Mouse (Mus musculus): Measurements from ENCODE around the gene Spock1.

Spock1 gene

DNA sequence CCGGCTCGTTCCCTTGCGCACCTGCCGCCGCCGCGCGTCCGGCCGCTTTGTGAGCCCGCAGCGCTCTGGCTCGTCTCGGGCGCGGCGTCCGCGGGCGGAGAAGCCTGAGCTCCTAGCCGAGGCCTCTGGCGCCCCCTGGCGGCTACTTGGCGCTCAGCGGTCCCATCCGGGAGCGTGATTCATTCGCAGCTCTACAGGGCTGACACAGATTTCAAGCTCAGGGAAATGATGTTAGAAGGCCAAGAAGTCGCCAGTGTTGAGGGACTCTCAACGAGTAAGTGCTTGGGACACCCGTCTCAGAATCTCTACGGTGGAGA lies at the start of gene Spock1:
Gene Spock1, minus strand, starts transcription at position 67 of the 317 bp plus-strand sequence.
- peak; percentile 90 for DNase-seq (ENCODE audit: low read depth, low spot score)

DNA sequence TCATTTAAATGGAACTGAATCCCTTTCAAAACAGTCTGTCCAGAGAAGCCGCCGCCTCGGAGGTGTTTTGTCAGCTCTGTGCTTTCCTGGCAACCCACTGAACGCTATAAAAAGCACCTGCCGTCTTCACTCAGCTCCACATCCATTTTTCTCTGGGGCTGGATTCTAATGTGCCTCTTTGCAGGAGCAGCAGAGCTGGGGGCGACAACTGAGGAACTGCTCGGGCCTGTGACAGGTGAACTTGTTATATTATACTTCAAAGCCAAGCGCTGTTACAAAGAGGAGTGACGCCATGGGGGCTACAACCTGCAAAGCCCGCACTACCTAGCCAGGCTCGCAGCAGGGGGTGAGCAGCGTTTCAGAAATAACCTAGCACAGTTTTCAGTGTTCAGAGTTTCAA lies 42.0 kb upstream of the Spock1 start:
- DNase-seq (ENCODE audit: low read depth, low spot score) = no peak

DNA sequence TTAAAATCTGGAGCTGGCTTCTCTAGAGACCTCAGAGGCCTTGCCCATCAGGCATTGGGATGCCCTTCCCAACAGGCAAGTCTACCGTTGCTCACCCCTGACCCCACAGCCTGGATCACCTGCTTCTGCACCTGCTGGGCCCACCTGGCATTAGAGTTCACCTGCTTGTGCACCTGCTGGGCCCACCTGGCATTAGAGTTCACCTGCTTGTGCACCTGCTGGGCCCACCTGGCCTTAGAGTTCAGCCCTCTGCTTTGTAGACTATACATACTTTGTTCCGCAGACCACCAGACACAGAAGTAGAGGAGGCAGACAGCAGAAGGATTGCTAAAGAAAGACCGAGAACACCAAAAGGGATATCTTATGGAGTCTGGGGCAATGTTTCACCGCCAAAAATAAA lies 41.4 kb upstream of the Spock1 start:
- no peak for DNase-seq (ENCODE audit: low read depth, low spot score)

DNA sequence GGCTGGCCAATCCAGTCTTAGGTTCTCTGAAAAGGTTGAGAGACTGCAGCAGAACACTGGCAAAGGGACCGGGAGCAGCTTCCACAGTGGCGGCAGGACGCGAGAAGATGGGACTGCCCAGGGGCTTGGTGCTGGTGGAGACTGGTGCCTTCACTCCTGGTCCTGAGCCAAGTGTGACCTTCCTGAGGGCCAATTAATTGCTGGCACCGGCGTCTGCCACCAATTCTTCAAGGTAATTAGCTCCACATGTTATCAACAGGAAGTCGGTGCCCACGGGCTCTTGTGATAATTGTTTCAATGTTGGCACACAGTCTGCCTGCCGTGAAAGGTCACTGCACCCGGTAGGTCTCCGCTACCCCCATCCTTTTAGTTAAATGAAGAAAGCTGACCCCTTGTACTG lies 37.1 kb upstream of the Spock1 start:
- no peak for DNase-seq (ENCODE audit: low read depth, low spot score)

DNA sequence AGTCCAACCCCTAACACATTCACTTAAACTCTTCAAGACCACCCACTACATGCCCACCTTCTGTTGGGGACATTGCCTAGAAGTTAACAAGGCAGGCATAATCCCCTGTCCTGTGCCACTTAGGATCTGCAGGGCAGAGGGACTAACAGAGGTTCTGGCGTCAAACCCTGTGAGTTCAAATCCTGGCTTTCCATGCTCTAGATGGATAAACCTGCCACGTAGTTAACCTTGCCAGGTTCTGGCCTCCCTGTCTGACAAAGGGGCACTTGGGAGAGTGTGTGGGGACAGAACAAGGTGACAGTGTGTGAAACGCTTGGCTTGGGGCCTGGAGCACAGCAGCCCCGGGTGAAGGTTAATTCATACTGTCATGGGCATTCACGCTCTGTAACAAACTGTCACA lies 36.3 kb upstream of the Spock1 start:
- no peak for DNase-seq (ENCODE audit: low read depth, low spot score)

DNA sequence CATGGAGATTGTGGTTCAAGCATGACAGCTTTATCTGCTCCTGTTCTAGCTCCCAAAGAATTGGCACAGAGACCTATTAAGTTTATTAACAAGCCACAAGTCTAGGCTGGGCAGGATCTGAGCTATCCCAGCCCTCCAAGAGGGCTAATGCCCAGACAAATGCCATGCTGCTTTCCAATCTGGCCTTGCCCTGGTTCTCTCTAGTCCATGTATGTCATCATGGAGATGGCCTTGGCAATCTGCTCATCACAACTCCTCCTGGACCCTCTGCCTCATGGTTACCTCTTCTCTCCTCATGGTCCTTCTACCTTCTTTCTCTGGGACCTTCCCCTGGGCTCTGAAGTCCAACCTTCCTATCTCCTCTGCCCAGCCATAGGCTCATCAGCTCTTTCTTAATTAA lies 35.8 kb upstream of the Spock1 start:
- DNase-seq (ENCODE audit: low read depth, low spot score) = no peak

DNA sequence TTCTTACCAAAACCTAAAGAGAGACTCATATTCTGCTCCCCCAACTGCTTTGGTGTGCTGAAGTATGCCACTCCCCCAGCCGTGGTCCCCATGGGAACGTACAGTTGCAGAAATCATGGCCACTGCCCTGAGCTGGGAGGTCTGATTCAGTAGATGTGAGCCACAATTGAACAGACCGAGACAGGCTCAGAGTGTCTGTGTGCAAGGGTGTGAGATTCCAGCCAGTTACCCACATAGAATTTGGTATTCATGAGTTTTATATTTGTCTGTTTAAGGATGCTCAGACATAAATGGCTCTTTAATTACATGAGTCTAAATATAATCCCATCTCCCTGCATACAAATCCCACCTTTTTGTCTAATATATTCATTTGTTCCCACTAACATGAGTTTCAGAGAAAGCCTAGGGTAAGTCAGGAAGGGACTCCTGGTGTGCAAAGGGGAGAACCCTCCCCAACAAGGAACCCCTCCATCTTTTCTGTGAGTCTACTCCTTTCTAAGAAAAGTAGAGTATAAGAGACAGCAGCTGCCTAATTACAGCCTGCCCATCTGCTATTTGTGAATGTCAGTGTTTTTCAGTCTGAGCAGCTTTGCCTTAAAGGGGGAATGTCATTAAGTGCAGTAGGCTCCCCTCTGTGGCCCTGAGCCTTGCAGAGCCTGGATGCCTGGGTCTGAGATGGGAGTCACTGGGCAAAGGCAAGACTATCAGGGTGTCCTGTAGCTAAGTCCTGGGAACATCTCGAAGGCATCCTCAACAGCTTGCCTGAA lies 29.5 kb upstream of the Spock1 start:
- no peak for DNase-seq (ENCODE audit: low read depth, low spot score)

DNA sequence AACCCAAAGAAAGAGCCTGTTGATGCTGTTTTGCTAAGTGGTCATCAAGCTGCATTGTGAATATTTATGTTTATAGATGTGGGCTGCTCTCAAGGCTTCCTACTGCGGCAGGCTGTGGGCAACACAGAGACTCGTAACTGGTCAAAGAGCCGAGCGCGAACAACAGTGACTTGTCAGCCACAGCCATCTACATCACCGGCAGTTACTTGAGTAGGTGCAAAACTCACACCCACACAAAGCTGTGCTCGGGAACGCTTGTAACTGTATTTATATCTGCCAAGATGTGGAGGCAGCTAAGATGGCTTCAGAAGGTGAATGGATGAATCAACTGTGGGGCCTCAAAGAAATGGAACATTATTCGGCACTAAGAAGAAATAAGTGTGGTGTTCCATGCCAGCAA lies 23.9 kb upstream of the Spock1 start:
- DNase-seq (ENCODE audit: low read depth, low spot score) = no peak

DNA sequence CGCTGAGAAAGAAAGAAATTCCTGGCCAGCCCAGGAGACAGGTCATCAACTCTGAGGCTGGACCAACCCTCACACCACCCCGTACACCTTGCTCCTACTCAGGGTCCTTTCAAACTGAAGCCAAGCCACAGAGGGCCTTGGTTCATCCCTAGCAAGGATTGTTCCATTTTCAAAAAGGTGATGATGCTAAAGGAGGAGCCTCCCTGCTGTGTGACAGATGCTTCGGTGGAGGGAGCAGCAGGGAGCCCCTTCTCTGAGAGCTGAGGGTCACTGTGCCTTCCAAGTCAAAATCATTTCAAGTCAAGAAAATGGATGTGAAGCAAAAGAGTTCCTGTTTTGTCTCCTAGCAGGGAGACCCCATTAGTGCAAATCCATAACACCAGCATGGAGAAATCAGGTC lies 23.2 kb upstream of the Spock1 start:
- no peak for DNase-seq (ENCODE audit: low read depth, low spot score)

DNA sequence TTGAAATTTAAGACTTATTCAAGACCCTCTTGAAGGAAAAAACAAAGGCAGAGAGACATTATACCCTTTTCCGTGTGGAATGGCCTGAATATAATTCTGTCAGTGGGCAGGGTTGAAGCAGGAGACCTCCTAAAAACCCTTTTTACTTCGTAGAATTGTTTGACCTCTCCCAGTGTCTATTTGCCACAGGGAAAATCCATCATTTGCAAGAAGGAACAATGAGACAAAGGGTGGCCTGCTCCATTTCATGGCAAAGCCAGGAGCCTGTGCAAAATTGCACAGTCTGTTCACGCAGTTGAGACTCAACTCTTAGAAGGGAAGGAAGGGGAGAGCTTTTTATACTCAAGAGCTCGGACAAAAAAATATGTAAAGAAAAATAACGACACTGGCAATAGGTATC lies 22.6 kb upstream of the Spock1 start:
- peak; percentile 55 for DNase-seq (ENCODE audit: low read depth, low spot score)

DNA sequence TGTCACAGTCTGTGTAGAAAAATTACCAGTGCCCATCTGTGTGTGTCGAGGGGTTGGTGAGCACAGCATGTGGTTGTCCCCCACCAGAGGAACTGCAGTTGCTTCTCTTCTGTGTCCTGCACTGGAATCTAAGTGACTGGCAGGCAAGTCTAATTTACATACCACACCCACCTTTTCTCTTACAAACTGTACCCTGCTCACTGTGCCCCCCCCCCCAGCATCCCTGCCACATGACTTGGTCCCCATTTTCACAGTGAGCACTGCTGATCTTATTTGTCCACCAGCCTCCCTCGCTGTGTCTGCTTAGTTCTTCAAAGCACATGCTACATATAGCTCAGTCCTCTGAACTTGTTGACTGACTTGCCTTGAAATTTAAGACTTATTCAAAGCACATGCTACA lies 22.2 kb upstream of the Spock1 start:
- peak; percentile 52 for DNase-seq (ENCODE audit: low read depth, low spot score)

DNA sequence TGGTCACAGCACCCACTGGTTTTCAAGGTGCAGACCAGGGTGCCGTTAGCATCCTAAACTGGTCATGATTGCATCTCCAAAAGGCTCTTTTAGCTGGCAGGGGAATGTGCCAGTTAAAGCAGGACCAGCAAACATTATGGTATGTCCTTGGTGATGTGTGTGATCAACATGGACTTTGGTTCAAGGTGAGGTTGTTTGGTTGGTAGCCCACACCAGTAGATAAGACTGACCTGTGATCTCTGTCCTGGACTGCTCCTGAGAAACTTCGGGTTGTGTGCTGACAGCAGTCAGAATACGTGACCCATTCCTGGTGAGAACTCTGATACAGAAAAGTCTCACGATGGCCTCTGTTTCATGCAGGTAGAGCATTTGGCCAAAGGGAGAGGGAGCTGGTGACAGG lies 11.8 kb upstream of the Spock1 start:
- no peak for DNase-seq (ENCODE audit: low read depth, low spot score)

DNA sequence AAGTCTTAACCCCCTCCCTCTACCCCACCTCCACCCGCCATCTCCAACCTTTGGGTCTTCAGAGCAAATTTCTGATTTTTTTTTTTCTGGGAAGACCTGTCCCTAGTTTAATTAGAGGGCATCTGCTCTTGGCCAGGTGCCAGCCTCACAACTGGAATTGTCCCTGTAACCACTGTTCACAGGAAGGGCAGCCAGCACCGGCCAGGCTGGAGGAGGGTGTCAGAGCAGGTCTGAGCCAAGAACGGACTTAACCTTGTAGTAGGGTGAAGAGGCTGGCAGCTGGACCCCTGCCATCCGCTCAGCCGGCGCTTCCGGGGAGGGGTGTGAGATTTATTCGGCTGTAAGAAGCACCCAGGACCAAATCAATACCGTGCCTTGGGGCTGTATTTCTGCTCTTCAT lies 3.0 kb upstream of the Spock1 start:
- DNase-seq (ENCODE audit: low read depth, low spot score) = no peak

DNA sequence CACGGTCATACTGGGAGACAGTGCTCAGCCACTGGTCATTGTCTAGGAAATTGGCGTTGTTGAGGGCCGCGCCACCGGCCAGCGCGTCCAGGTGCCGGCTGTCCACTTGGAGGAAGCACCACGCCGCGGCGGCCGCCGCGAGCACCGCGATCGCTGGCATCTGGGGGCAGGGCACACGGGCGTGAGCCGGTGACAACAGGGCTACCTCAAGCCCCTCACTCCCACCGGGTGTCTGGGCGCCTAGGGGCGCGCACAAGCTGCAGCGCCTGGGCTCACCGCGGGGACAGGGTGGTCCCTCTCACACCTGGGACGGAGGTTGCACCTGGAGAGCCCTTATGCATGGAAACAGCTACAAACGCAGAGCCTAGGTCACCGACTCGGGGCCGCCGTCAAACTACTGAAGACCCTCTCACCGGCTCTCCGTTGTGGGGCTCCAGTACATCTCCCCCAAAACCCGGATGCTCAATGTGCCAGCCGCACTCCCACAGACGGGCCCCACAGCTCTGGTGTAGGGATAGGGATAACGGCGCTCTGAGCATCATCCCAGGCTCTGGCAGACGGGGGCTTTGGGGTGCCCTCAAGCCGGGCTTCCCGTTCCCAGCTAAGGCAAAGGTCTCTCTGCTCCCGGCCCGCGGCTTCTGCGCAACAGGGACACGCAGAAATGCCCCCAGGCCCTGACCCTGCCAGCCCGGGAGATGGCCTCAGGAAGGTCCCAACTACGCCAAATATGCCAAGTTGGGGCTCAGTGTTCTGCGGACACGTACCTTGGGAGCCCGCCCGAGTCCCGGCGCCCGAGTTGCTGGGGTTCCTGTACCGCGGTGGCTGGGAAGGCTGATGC lies 485 bp downstream of the Spock1 start:
- DNase-seq (ENCODE audit: low read depth, low spot score) = no peak

DNA sequence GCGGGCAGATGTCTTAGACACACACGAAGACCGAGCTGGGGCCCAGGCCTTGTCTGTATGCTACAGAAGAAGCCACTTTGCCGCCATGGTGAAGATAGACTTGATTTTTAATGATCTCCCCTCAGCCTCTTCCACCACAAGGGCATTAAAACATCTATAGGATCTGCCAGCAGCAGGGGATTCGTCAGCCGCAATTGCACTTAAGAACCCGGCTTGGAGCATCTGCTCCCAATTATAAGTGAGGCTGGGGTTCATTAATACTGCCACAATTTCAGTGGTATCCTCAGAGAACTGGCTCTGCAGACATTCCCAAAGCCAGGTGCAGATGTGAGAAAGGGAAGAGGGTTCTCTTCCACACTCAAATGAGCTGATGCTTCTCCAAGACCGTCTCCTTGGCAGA lies 13.5 kb downstream of the Spock1 start:
- DNase-seq (ENCODE audit: low read depth, low spot score) = peak; percentile 20

DNA sequence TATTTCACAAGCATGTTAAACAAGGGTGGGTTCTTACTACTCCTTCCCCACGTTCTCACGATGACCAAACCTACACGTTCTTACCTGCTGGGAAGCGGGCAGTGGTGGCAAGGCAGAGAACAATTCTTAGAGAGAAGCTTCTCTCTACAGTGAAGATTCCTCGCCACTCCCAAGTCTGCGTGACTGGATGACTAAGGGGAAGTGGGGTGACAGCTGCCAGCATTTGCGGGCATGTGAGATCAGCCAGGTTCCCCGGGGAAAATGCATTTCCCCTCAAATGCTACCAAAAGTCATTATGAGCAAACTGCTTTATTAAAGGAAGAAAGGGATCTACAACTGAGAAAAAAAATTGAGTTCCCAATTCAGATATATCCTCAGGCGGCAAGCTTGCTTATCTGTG lies 18.4 kb downstream of the Spock1 start:
- DNase-seq (ENCODE audit: low read depth, low spot score) = no peak

DNA sequence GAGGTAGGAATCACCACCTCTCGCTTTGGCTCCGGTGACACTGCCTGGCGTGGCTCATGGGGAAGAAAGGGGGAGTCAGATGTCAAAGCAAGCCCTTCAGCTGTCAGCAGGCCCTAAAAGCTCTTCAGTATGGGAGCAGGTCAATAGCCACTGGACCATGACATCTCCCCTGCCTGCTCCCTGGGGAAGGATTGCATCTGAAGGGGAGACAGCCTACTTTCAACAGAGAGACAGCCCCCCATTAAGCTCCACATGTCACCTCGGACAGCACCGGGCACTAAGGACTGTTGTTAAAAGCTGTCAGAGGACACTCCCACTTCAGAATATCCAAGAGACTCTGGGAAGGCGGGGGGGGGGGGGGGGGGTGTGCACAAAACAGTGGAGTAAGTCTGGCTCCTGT lies 19.1 kb downstream of the Spock1 start:
- peak; percentile 44 for DNase-seq (ENCODE audit: low read depth, low spot score)

DNA sequence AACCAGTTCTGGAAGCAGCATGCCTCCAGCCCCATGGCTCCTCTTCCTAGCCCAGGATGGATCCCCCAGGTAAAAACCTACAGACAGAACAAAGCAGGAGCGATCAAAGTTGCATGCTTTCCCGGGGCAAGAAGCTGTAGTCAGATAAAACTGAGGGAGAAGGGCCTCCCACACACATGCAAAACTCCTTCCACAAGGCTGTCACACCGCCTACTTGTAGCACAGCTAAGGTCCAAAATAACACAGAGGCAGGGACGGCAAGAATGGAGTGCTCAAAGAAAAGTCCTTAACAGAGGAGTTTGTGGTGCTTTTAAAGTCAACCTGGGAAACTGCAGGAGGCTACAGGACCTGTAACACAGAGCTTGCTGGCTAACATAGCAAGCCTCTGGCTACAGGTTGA lies 28.3 kb downstream of the Spock1 start:
- no peak for DNase-seq (ENCODE audit: low read depth, low spot score)

DNA sequence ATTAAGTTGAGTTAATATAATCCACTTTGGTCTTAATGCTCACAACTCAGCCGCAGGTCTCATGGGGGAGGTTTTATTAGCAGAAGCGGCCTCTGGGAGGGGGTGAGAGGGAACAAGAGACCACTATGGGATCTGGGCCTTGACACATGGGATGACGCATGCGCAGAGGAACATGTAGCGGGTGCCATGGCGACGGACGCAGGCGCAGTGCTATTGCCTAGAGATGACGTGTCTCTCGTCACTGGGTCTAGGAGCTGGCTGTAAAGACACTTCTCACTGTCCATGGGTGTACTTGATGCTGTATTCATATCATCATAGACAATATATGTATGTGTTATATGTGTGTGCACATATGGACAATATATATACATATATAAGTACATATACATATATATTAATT lies 29.3 kb downstream of the Spock1 start:
- no peak for DNase-seq (ENCODE audit: low read depth, low spot score)

DNA sequence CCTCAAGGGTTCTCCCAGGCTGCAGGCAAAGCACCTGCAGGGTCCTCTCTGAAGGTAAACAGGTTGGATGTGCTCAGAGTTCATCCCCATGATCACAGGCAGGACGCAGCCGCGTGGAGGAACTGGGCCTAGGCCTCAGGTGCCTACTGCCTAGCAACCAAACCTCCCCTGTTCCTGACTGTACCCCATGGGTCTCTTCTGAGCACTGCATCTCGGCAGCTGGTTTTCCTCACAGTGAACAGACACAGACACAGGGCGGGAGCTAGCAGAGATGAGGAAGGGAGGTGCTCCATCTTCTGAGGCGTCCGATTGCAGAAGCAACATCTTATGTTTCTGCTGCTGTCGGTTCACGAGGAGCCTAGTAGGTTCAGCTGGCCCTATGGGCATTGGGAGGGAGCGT lies 30.4 kb downstream of the Spock1 start:
- DNase-seq (ENCODE audit: low read depth, low spot score) = no peak

DNA sequence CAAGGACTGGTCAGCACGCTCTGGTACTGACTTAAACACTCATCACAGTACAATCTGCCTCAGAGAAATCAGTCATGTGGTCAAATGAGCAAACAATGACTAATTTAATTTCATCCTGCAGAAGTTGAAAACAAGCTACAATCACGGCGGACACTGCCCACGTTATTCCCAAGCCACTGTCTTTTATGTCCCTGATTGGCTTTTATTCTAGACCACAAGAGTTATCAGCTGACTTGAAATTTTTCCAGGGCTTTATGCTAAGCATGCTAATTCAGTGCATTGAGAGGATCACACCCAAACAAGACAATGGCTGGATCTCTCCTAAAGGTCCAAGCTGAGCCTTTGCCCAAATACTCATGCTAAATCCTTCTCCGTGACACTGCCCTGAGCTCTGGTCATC lies 31.2 kb downstream of the Spock1 start:
- DNase-seq (ENCODE audit: low read depth, low spot score) = no peak

DNA sequence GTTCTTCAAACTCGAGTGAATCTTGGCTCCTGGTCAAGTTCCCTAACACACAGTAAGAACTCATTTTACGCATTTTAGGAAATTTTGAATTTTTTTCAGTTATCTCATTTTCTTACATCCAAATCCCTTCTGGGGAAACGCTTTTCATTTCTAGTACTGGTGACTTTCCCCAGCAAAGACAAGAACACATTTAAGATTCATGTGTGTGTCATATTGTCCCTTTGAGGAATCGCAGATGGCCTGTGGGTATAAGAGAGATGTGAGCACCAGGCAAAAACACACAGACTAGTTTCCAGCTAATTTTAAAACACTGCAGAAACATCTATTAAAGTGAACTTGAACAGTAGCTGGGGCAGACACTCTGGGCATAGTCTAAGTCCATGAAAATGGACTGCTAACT lies 38.1 kb downstream of the Spock1 start:
- DNase-seq (ENCODE audit: low read depth, low spot score) = no peak

DNA sequence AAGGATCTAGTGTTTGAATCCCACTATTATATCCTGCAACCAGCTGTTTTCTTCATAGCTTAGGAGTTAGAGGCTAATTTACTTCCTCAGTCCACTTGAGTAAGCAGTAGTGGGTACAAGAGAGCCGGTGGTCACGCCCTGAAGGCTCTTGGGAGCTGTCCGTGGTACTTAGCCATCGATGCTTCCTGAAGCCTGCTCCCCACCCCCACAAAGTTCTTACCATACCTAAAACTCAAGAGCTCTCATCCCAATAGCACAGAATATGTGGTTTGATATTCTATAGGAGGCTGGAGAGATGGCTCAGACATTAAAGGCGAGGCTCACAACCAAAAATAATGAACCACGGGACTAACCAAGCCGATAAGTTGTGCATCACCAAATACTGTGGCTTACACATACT lies 40.5 kb downstream of the Spock1 start:
- peak; percentile 72 for DNase-seq (ENCODE audit: low read depth, low spot score)

All from mesoderm, embryonic 11.5 days (tissue).